Mouse (Mus musculus) liver, postnatal 0 days (tissue): ENCODE measurements around the gene Fbrsl1.

Experiments used
- CTCF ChIP-seq: sonication (generic); IDR thresholded peaks from 2 replicates; pipeline ENCODE4 v1.5.1; 2016; ENCODE audit warnings: antibody characterized with exemption, low read depth
- EP300 ChIP-seq: IDR thresholded peaks from 2 replicates; pipeline ENCODE4 v1.6.1; 2016; ENCODE audit warnings: antibody characterized with exemption, low read depth, mild to moderate bottlenecking

GRCm38 (mm10) chr5:110357531-110358179 lies 90.6 kb downstream of the Fbrsl1 start:
- TF ChIP-seq CTCF (peak; percentile 93), EP300 (no peak)
